ENCODE assay signal across 8 mouse cellular contexts in genomic region chr3:97657655-97658411, GRCm38 (mm10). TPM values are rescaled to one million over a fixed set of nuclear protein-coding genes. Genes with fewer than 3 reads are reported as not detected.
DNase-seq lines count a peak whose midpoint lies in the region; ATAC-seq lines count a peak whose summit lies in the region.

TSS of gene Prkab2 (plus strand) at chr3:97658193.

- H3K27ac ChIP-seq in hindbrain, embryonic 16.5 days (ENCODE audit: low read depth, low read length), result peak within 1 kb of the TSS; percentile 73
- H3K27ac ChIP-seq in macrophage, result peak within 1 kb of the TSS; percentile 25

- ATAC-seq in hindbrain, embryonic 16.5 days, result peak; percentile 96

- peak within 1 kb of the TSS; percentile 64 for H3K4me2 ChIP-seq in hindbrain, embryonic 16.5 days (ENCODE audit: low read length)

- H3K27me3 ChIP-seq in hindbrain, embryonic 16.5 days (replicated peaks; ENCODE audit: control insufficient read depth, insufficient read depth, low read length), result no peaks in the 10 kb centered on the region

- 0 out of 2 replicates have a peak, but pooled peaks cover 2% of the 10 kb centered on the region for H3K36me3 ChIP-seq in hindbrain, embryonic 16.5 days (ENCODE audit: control insufficient read depth, insufficient read depth, low read length)
- no peaks in the 10 kb centered on the region for H3K36me3 ChIP-seq in macrophage (ENCODE audit: inconsistent target)

- peak; percentile 82 for DNase-seq in WW6 (ENCODE audit: low read depth, low spot score)
- DNase-seq in cerebellum, postnatal 4 days (ENCODE audit: low spot score in 2 of 2), result peak; percentile 98 to 100
- DNase-seq in gastrocnemius, adult 18-20 months (ENCODE audit: low spot score), result peak; percentile 98
- peak; percentile 99 for DNase-seq in left cerebral cortex, adult 18-20 months (ENCODE audit: low spot score in 2 of 2)
- DNase-seq in right cerebral cortex, adult 18-20 months, result peak; percentile 99
- DNase-seq in urinary bladder, postnatal 10 days (ENCODE audit: low spot score), result peak; percentile 99

- H3K9ac ChIP-seq in hindbrain, embryonic 16.5 days (ENCODE audit: low read depth, low read length), result peak within 1 kb of the TSS; percentile 74

- H3K9me3 ChIP-seq in hindbrain, embryonic 16.5 days (ENCODE audit: control insufficient read depth, low read length), result no peaks in the 10 kb centered on the region

- WGBS in hindbrain, embryonic 16.5 days, result 2% methylated on average over 47 of the region's 51 CpGs
- 2% methylated on average over 51 of the region's 51 CpGs for WGBS in macrophage (ENCODE audit: missing documents)

- H3K4me3 ChIP-seq in hindbrain, embryonic 16.5 days (ENCODE audit: low read length), result peak within 1 kb of the TSS; percentile 67
- peak within 1 kb of the TSS; percentile 78 for H3K4me3 ChIP-seq in macrophage (ENCODE audit: inconsistent target)

- peaks cover 8% of the 10 kb centered on the region for H3K4me1 ChIP-seq in hindbrain, embryonic 16.5 days (ENCODE audit: control insufficient read depth, insufficient read depth, low read depth, low read length)

- no peaks in the 10 kb centered on the region; the same call in 1 of the 2 replicates for H3K79me2 ChIP-seq in macrophage (ENCODE audit: inconsistent target)

RNA-seq across cellular contexts. Expression of gene Prkab2, which starts in this region (rescaled TPM):
- total RNA-seq in gastrocnemius, adult 18-20 months (2021), result 100 to 1,000 TPM; 192 to 194 TPM
- polyA plus RNA-seq in hindbrain, embryonic 16.5 days (2015; fragmentation: Nextera tagmentation; extraction: Ambion mirVana), result 17.5 and 18.7 TPM in 2 replicates
- total RNA-seq in left cerebral cortex, adult 18-20 months (2021), result 10 to 100 TPM; 30.5 to 30.9 TPM
- 10 to 100 TPM; 10.3 to 39.2 (median 17.2) TPM for total RNA-seq in macrophage (2018; cell fraction: chromatin; rRNA removed)
- total RNA-seq in macrophage (2018; cell fraction: cytosol; rRNA removed), result 1 to 10 TPM; 1.5 to 8.6 (median 4.3) TPM
- total RNA-seq in macrophage (2018; cell fraction: nucleus; rRNA removed), result 10 to 100 TPM in 25 of 26 experiments, 1 to 10 TPM in 1; 9.9 to 44.2 (median 24.6) TPM
- polyA plus RNA-seq in macrophage (2018), result 4.9 to 7.3 TPM (median 6.5 TPM) in 3 replicates

Comparison
In these comparisons a context has a peak if more than half of its experiments do, and no peak if none do; other contexts are left out.
1. Peak in every context shown above with its lines: DNase-seq, ATAC-seq, H3K4me3 ChIP-seq and H3K27ac ChIP-seq.
2. RNA of gene Prkab2 (total RNA-seq): 192 to 194 TPM in gastrocnemius, adult 18-20 months; 30.5 to 30.9 TPM in left cerebral cortex, adult 18-20 months; every median in the first group is over 4 times any median in the second.